Mouse (Mus musculus): ENCODE data around the gene Pgs1. TPM values are rescaled to one million over a fixed set of nuclear protein-coding genes. Genes with fewer than 3 reads are reported as not detected.
A peak's percentile ranks its signal among the peaks of the same experiment; 100 is the strongest.

Pgs1 gene
- polyA plus RNA-seq, 1 experiment from 2014 or later = 41.8 TPM

- WGBS = 70% methylated on average over 12 of the region's 12 CpGs
- peaks cover under 1% of the 10 kb centered on the region; the same call in 1 of the 2 replicates for H3K4me1 ChIP-seq (replicated peaks; ENCODE audit: control insufficient read depth, insufficient read depth, low read length)
- H3K36me3 ChIP-seq (ENCODE audit: control insufficient read depth, insufficient read depth, low read length) = peaks cover 9% of the 10 kb centered on the region; the same call in 1 of the 2 replicates
- no peak overlapping the region for H3K4me3 ChIP-seq (ENCODE audit: low read length)
- no peaks in the 10 kb centered on the region for H3K9me3 ChIP-seq (ENCODE audit: control insufficient read depth, low read length)
- H3K27me3 ChIP-seq (ENCODE audit: control insufficient read depth, insufficient read depth, low read depth, low read length) = no peaks in the 10 kb centered on the region
- H3K9ac ChIP-seq (ENCODE audit: low read length) = no peak overlapping the region
- no peak overlapping the region for H3K27ac ChIP-seq (ENCODE audit: low read length)
- ATAC-seq (ENCODE audit: low read depth) = no peak
- H3K4me2 ChIP-seq (ENCODE audit: low read depth, low read length) = no peak overlapping the region
These were observed 28.4 kb downstream of the Pgs1 start for GRCm38 (mm10) chr11:118014391-118014995.

- WGBS = 86% methylated on average over 8 of the region's 8 CpGs
- H3K9me3 ChIP-seq (ENCODE audit: control insufficient read depth, low read length) = no peaks in the 10 kb centered on the region
- ATAC-seq (ENCODE audit: low read depth) = no peak
- H3K27me3 ChIP-seq (ENCODE audit: control insufficient read depth, insufficient read depth, low read depth, low read length) = no peaks in the 10 kb centered on the region
- H3K27ac ChIP-seq (ENCODE audit: low read length) = no peak overlapping the region
- no peak overlapping the region for H3K4me2 ChIP-seq (ENCODE audit: low read depth, low read length)
- no peak overlapping the region for H3K4me3 ChIP-seq (ENCODE audit: low read length)
- H3K36me3 ChIP-seq (ENCODE audit: control insufficient read depth, insufficient read depth, low read length) = peaks cover 9% of the 10 kb centered on the region; the same call in 1 of the 2 replicates
- no peaks in the 10 kb centered on the region for H3K4me1 ChIP-seq (replicated peaks; ENCODE audit: control insufficient read depth, insufficient read depth, low read length)
- H3K9ac ChIP-seq (ENCODE audit: low read length) = no peak overlapping the region
These were observed 29.5 kb downstream of the Pgs1 start for GRCm38 (mm10) chr11:118015381-118016145.

GRCm38 (mm10) chr11:118018328-118018727 lies 32.2 kb downstream of the Pgs1 start:
- no peak for ATAC-seq (ENCODE audit: low read depth)
- Histone ChIP-seq H3K36me3 (ENCODE audit: control insufficient read depth, insufficient read depth, low read length) (peaks cover 11% of the 10 kb centered on the region; the same call in 1 of the 2 replicates), H3K9me3 (ENCODE audit: control insufficient read depth, low read length) (no peaks in the 10 kb centered on the region), H3K27me3 (ENCODE audit: control insufficient read depth, insufficient read depth, low read depth, low read length) (no peaks in the 10 kb centered on the region), H3K4me2 (ENCODE audit: low read depth, low read length) (no peak overlapping the region), H3K27ac (ENCODE audit: low read length) (no peak overlapping the region), H3K9ac (ENCODE audit: low read length) (no peak overlapping the region), H3K4me1 (replicated peaks; ENCODE audit: control insufficient read depth, insufficient read depth, low read length) (no peaks in the 10 kb centered on the region), H3K4me3 (ENCODE audit: low read length) (no peak overlapping the region)
- 89% methylated on average over 4 of the region's 4 CpGs for WGBS

GRCm38 (mm10) chr11:118021806-118022205 lies 35.7 kb downstream of the Pgs1 start:
- Histone ChIP-seq H3K27me3 (ENCODE audit: control insufficient read depth, insufficient read depth, low read depth, low read length) (no peaks in the 10 kb centered on the region), H3K36me3 (ENCODE audit: control insufficient read depth, insufficient read depth, low read length) (peaks cover 11% of the 10 kb centered on the region; the same call in 1 of the 2 replicates), H3K9me3 (ENCODE audit: control insufficient read depth, low read length) (no peaks in the 10 kb centered on the region), H3K27ac (ENCODE audit: low read length) (no peak overlapping the region), H3K4me1 (replicated peaks; ENCODE audit: control insufficient read depth, insufficient read depth, low read length) (no peaks in the 10 kb centered on the region), H3K4me2 (ENCODE audit: low read depth, low read length) (no peak overlapping the region), H3K9ac (ENCODE audit: low read length) (no peak overlapping the region), H3K4me3 (ENCODE audit: low read length) (no peak overlapping the region)
- ATAC-seq (ENCODE audit: low read depth) = peak; percentile 15; the same call in 1 of the 2 replicates
- WGBS = 33% methylated on average over 1 of the region's 1 CpGs

GRCm38 (mm10) chr11:118023475-118023874 lies 37.4 kb downstream of the Pgs1 start:
- no peak overlapping the region for H3K9ac ChIP-seq (ENCODE audit: low read length)
- H3K27ac ChIP-seq (ENCODE audit: low read length) = no peak overlapping the region
- H3K27me3 ChIP-seq (ENCODE audit: control insufficient read depth, insufficient read depth, low read depth, low read length) = no peaks in the 10 kb centered on the region
- H3K9me3 ChIP-seq (ENCODE audit: control insufficient read depth, low read length) = no peaks in the 10 kb centered on the region
- H3K36me3 ChIP-seq (ENCODE audit: control insufficient read depth, insufficient read depth, low read length) = peaks cover 5% of the 10 kb centered on the region; the same call in 1 of the 2 replicates
- no peak for ATAC-seq (ENCODE audit: low read depth)
- H3K4me2 ChIP-seq (ENCODE audit: low read depth, low read length) = no peak overlapping the region
- H3K4me3 ChIP-seq (ENCODE audit: low read length) = no peak overlapping the region
- H3K4me1 ChIP-seq (replicated peaks; ENCODE audit: control insufficient read depth, insufficient read depth, low read length) = no peaks in the 10 kb centered on the region
- WGBS = 91% methylated on average over 7 of the region's 7 CpGs

GRCm38 (mm10) chr11:118024111-118024510 lies 38.0 kb downstream of the Pgs1 start:
- Histone ChIP-seq H3K4me2 (ENCODE audit: low read depth, low read length) (no peak overlapping the region), H3K4me1 (replicated peaks; ENCODE audit: control insufficient read depth, insufficient read depth, low read length) (no peaks in the 10 kb centered on the region), H3K9me3 (ENCODE audit: control insufficient read depth, low read length) (no peaks in the 10 kb centered on the region), H3K27me3 (ENCODE audit: control insufficient read depth, insufficient read depth, low read depth, low read length) (no peaks in the 10 kb centered on the region), H3K4me3 (ENCODE audit: low read length) (no peak overlapping the region), H3K36me3 (ENCODE audit: control insufficient read depth, insufficient read depth, low read length) (peaks cover 5% of the 10 kb centered on the region; the same call in 1 of the 2 replicates), H3K9ac (ENCODE audit: low read length) (no peak overlapping the region), H3K27ac (ENCODE audit: low read length) (no peak overlapping the region)
- ATAC-seq (ENCODE audit: low read depth) = no peak
- 41% methylated on average over 2 of the region's 2 CpGs for WGBS

GRCm38 (mm10) chr11:118029170-118029569 lies 43.1 kb downstream of the Pgs1 start:
- Histone ChIP-seq H3K4me1 (replicated peaks; ENCODE audit: control insufficient read depth, insufficient read depth, low read length) (no peaks in the 10 kb centered on the region), H3K27me3 (ENCODE audit: control insufficient read depth, insufficient read depth, low read depth, low read length) (no peaks in the 10 kb centered on the region), H3K27ac (ENCODE audit: low read length) (no peak overlapping the region), H3K4me3 (ENCODE audit: low read length) (no peak overlapping the region), H3K36me3 (ENCODE audit: control insufficient read depth, insufficient read depth, low read length) (peaks cover 2% of the 10 kb centered on the region), H3K9ac (ENCODE audit: low read length) (no peak overlapping the region), H3K9me3 (ENCODE audit: control insufficient read depth, low read length) (peaks cover 4% of the 10 kb centered on the region; the same call in 1 of the 2 replicates), H3K4me2 (ENCODE audit: low read depth, low read length) (no peak overlapping the region)
- no peak for ATAC-seq (ENCODE audit: low read depth)
- 87% methylated on average over 6 of the region's 6 CpGs for WGBS

- Histone ChIP-seq H3K4me3 (ENCODE audit: low read length) (no peak overlapping the region), H3K27ac (ENCODE audit: low read length) (no peak overlapping the region), H3K4me1 (replicated peaks; ENCODE audit: control insufficient read depth, insufficient read depth, low read length) (no peaks in the 10 kb centered on the region), H3K27me3 (ENCODE audit: control insufficient read depth, insufficient read depth, low read depth, low read length) (no peaks in the 10 kb centered on the region), H3K9me3 (ENCODE audit: control insufficient read depth, low read length) (peaks cover 4% of the 10 kb centered on the region; the same call in 1 of the 2 replicates), H3K9ac (ENCODE audit: low read length) (no peak overlapping the region), H3K4me2 (ENCODE audit: low read depth, low read length) (no peak overlapping the region), H3K36me3 (ENCODE audit: control insufficient read depth, insufficient read depth, low read length) (peaks cover 2% of the 10 kb centered on the region)
- ATAC-seq (ENCODE audit: low read depth) = no peak
- whole genome bisulfite sequencing = 88% methylated on average over 9 of the region's 9 CpGs
These were observed 45.0 kb downstream of the Pgs1 start for GRCm38 (mm10) chr11:118031134-118031533.

- no peak overlapping the region for H3K4me2 ChIP-seq (ENCODE audit: low read depth, low read length)
- H3K4me3 ChIP-seq (ENCODE audit: low read length) = no peak overlapping the region
- H3K9me3 ChIP-seq (ENCODE audit: control insufficient read depth, low read length) = peaks cover 4% of the 10 kb centered on the region; the same call in 1 of the 2 replicates
- H3K27me3 ChIP-seq (ENCODE audit: control insufficient read depth, insufficient read depth, low read depth, low read length) = no peaks in the 10 kb centered on the region
- H3K27ac ChIP-seq (ENCODE audit: low read length) = no peak overlapping the region
- 0 out of 2 replicates have a peak, but pooled peaks cover 2% of the 10 kb centered on the region for H3K4me1 ChIP-seq (replicated peaks; ENCODE audit: control insufficient read depth, insufficient read depth, low read length)
- WGBS = 69% methylated on average over 13 of the region's 13 CpGs
- H3K9ac ChIP-seq (ENCODE audit: low read length) = no peak overlapping the region
- no peak for ATAC-seq (ENCODE audit: low read depth)
- H3K36me3 ChIP-seq (ENCODE audit: control insufficient read depth, insufficient read depth, low read length) = peaks cover 2% of the 10 kb centered on the region
These were observed 48.3 kb downstream of the Pgs1 start for GRCm38 (mm10) chr11:118034395-118034794.

Data from lung, embryonic 16.5 days (tissue).